In genomic region chr7:92832395-92832794, GRCm38 (mm10) we compare ENCODE assay signal across 13 mouse cellular contexts.
"Had no signal": no experiment of that assay in that cellular context is flagged by ENCODE, and none has a peak within 500 bp of the region (broad histone marks: within the 10 kb centered on the region; RNA-seq: fewer than 3 reads in every experiment).

No protein-coding gene starts in this region.

- H3K27ac ChIP-seq: limb, embryonic 12.5 days; liver, embryonic 13.5 days; midbrain, embryonic 10.5 days; neural tube, embryonic 12.5 days; stomach, embryonic 15.5 days had no signal

- DNase-seq: kidney, postnatal 14 days; liver; liver, embryonic 13.5 days; lung, adult 18-20 months; midbrain, embryonic 14.5 days; retina, postnatal 1 day; right cerebral cortex, postnatal 4 days; thymus, adult 2 months; thymus, postnatal 25 days had no signal

- H3K4me3 ChIP-seq: limb, embryonic 12.5 days; liver, embryonic 13.5 days; midbrain, embryonic 10.5 days; neural tube, embryonic 12.5 days; stomach, embryonic 15.5 days had no signal
